Mouse (Mus musculus) retina, embryonic 14.5 days (tissue): ENCODE results near the gene Fndc10.
"Not testable (repeated sequence)": the region's sequence is repeated elsewhere in the genome, so short reads cannot be mapped to it uniquely, and the experiment has no call there.

ENCODE experiments used
- DNase-seq: peaks from one replicate; pipeline ENCODE4 v3.0.0-alpha.2; 2015; ENCODE audit warnings: low spot score

Gene Fndc10

DNA sequence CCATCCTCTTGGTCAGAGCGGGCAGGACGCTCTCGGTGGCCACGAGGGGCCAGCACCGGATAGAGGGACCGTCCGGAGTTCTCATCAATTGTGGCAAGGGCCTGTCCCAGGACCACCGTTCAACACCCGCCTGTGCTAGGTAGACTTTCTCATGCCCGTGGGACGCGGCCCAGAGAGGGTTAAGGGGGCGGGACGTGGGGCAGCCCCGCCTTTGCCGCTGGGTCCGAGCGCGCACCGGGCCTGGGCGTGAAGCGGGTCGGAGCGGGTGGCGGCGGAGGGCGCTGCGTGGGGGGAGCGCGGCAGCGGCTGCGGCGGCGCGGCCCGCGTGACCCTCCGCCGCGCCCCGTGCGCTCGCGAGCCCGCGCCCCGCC lies at the start of gene Fndc10:
TSS of gene Fndc10 (plus strand) at position 232 of the 371 bp plus-strand sequence.
- peak; percentile 72 for DNase-seq

- not testable (repeated sequence) for DNase-seq
Observed at GRCm38 (mm10) chr4:155645308-155645707, 48.8 kb upstream of the Fndc10 start, which contains the start of gene Gm10563. Gm10563 (minus strand) TSS chr4:155645408.

DNA sequence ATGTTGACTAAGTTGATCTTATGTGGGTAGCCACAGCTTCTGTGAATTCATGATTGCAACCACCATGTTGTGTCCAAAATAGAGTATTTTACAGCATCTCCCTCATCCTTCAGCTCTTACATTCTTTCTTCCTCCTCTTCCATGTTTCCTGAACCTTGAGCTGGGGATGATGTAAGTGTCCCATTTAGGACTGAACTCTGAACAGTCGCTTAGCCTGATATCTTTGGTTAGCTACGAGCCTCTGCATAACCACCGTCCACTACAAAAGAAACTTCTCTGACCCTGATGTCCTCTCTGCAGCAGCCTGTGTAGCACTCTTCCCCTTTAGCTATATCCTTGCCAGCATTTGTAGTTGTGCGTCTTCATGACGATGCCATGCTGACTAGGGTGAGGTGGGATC lies 48.4 kb upstream of the Fndc10 start:
- DNase-seq, result no peak

- DNase-seq, result no peak
Observed at GRCm38 (mm10) chr4:155649355-155649754, 44.8 kb upstream of the Fndc10 start.

DNA sequence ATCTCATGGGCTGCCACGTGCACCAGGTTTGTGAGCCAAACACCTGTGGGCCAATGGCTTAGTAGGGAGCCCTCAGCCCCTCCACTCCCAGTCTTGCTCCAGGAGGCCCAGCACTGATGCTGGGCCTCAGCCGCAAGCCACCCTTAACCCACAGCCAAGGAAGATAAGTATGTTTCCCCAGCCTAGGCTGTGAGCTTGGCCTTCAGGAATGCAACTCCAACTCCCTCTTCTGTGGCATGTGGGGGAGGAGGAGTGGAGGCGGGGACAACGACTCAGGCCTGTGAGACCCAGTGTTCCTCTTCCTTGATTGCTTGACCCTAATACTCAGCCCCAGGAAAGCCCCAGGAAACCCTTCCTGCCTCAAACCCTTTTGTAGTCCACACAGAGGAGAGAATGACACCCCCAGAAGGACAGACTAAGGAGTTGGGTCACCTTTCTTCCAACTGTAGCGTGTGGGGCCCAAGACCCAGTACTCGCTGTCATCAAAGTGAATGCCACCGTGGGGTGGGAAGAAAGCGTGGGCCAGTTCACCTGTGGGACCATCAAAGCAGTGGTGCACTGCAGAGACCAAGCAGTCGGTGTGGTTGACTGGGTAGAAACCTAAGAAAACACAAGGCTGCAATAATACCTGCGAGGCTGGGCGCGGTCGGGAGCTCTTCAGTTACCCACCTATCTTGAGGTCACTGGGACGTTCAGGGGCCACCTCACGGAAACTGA lies 42.4 kb upstream of the Fndc10 start:
- no peak for DNase-seq

DNA sequence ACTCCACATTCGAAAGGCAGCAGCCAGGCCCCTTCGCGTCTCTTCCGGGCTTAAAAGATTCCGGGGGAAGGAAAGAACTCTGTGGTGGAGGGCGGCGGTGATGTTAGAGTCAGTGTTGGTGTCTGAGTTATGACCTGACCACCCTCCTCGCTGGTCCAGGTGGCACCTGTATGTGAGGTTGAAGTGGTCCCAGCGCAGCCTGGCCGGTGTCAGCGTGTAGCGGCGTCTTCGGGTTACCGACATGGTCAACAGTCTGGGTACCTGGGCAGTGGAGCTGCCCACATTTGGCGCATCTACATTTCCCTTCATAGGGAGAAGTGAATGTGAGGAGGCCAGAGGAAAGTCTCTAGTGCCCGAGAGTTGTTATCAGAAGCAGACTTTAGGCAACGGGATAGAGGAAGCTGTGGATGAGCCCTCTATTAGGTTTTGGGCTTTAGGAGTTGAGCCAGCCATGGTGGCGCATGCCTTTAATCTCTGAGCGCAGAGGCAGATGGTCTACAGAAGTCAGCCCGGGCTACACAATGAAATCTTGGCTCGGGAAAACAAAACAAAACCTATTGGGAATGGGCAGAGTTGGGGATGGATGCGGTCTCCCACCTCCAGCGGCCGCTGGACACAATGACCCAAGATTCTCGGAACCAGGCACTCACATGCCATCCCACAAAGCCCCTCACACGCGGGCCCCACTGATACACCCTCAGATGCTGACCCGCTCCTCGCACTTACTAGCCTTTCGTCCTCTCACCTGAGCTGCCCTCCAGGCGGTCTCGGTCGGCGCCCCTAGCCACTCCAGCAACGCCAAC lies 41.7 kb upstream of the Fndc10 start:
- no peak for DNase-seq

- peak; percentile 61 for DNase-seq
Observed at GRCm38 (mm10) chr4:155653086-155653450, 41.1 kb upstream of the Fndc10 start, which contains the start of gene Mmp23. Mmp23 (minus strand) TSS chr4:155653384.

GRCm38 (mm10) chr4:155653451-155654182 lies 40.5 kb upstream of the Fndc10 start:
- DNase-seq, result peak; percentile 41

- DNase-seq, result no peak
Observed at GRCm38 (mm10) chr4:155654183-155654455, 40.0 kb upstream of the Fndc10 start.

GRCm38 (mm10) chr4:155654456-155655298 lies 39.5 kb upstream of the Fndc10 start:
- peak; percentile 57 for DNase-seq

DNA sequence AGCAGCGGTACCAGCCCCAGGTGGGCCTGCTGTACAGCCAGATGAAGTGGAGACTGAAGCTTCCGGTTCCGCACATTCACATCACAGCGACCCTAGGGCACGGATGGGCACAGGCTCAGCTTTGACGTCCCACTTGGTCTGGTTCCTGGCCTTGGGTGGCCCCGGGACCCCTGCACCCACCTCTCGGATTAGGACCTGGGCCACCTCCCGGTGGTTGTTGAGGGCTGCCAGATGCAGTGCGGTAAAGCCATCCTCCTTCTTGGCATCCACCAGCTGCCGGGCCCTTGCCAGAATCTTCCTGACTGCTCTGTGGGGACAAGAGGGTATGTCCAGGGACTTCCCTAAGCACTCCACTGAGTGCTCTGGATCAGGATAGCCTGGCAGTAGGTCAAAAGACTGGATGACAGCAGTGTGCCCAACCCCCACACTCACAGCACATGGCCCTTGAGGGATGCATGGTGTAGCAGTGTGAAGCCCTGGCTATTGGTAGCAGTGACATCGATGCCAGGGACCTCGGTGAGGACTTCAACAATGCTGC lies 37.9 kb upstream of the Fndc10 start:
- DNase-seq, result no peak

GRCm38 (mm10) chr4:155658961-155659360 lies 35.2 kb upstream of the Fndc10 start:
- no peak for DNase-seq

- DNase-seq, result no peak
Observed at GRCm38 (mm10) chr4:155660641-155661040, 33.5 kb upstream of the Fndc10 start.

DNA sequence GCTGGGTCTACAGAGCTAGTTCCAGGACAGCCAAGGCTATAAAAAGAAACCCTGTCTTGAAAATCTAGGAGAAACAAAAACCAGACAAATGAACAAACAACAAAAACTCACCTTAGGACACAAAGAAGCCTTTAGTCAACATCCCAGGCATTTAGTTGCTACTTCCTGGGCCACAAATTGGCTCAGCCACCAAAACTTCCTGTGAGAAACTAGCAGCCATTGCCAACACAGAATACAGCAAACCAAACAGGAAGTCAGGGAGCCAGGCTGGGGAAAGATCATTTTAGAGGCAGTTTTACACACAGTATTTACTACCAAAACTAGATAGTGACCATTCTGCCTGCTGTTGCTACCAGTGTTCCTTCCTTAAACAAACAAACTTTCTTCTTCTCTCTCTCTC lies 27.2 kb upstream of the Fndc10 start:
- no peak for DNase-seq

DNA sequence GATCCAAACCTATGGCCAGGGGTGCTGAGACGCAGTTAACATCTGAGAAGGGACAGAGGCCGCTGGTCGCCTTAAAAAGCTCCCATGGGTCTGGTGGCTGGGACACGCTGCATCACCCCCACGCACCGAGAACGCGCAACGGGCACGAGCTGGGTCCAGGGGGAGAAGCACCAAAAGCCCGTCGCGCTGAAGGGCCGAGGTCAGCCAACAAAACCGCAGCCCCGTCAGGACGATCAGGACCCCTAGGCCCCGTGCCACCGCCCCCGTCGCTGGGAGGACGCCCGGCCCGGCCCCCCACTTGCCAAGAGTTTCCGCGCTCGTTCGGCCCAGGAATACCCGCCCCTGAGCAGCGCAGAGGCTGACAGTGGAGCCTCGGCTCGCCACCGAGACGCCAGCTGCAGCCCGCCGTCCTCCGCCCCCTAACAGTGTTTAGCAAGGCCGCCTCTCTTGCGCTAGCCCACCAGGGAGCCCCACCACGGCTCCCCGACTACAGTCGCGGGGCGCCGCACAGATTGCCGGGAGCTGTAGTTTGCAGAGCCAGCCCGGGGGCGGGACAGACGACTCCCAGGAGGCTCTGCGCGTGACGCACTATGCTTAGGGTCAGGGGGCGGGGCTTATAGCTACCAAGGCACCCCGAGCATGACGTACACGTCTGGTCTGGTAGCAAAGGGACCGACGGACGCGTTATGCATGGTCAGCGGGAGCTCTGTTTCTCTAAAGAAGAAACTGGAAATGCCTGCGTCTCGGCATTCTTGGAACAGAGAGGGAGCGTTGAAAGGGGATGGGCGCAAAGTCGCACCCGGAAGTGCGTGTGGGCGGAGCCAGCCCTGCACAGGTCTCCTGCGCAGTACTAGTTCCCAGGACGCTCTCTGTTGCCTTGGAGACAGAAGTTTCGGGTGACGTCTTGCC lies 25.2 kb upstream of the Fndc10 start, which contains the start of gene Mib2:
TSS of gene Mib2 (minus strand) at position 510 of the 909 bp plus-strand sequence.
- DNase-seq, result peak; percentile 99

DNA sequence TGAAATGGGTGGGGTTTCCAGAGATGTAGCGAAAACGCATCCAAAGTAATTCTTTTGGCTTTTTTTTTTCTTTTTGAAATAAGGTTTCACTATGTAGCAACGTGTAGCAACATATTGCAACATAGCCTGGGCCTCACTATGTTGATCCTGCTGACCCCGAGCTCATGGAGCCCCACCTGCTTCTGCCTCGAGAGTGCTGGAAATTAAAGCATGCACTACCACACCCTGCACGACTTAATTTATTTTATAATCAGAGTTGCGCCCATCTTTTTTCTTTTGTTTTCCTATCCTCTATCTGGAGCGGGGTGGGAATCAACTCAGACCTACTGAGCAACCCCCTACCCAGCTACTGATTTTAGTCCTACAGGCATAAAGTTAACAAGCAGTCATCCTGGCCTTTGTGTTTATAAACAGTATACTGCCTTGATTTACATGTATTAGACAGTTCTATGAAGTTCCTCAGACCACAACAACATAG lies 24.5 kb upstream of the Fndc10 start:
- DNase-seq, result no peak

DNA sequence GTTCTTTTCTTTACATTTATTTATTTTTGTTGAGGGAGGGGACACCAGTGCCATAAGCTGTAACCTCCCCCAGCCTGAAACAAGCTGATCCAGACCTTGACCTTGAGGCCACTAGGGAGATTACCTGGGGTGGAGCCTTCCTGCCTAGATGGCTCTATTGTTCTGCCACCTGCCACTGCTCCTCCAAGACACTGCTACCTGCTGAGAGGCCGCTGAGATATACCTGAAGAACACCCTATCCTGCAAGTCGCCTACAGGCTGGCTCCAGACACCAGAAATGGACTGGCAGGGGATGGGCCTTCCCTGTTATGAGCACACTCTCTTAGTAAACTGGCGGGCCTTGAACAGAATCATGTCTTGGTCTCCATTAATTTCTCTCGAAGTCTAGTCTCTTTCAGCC lies 23.9 kb upstream of the Fndc10 start:
- DNase-seq, result not testable (repeated sequence)

- no peak for DNase-seq
Observed at GRCm38 (mm10) chr4:155672082-155672481, 22.1 kb upstream of the Fndc10 start.

GRCm38 (mm10) chr4:155675991-155676390 lies 18.2 kb upstream of the Fndc10 start:
- DNase-seq, result no peak

DNA sequence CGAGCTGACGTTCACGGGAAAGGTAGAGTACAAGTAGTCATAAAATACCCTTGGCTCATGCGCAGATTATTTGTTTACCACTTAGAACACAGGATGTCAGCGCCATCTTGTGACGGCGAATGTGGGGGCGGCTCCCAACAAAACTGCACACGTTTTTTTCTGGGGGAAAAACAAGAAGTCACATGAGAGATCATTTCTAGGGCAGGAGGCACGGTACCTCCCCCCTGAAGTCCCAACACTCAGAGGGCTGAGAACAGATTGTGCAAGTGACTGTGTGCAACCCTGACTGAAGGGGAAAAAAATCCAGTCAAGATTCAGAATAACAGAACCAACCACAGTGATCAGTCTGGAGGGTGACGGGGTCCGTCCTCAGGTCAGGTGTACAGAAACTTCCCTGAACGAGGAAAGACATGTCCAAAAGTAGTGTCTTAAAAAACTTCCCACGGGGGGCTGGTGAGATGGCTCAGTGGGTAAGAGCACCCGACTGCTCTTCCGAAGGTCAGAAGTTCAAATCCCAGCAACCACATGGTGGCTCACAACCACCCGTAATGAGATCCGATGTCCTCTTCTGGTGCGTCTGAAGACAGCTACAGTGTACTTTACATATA lies 10.4 kb upstream of the Fndc10 start:
- DNase-seq, result not testable (repeated sequence)
